Mouse (Mus musculus) forebrain, embryonic 10.5 days (tissue): Measurements from ENCODE around the gene Mxd3. TPM values are rescaled to one million over a fixed set of nuclear protein-coding genes. Genes with fewer than 3 reads are reported as not detected.

Experiments used
- DNase-seq: peaks from one replicate; pipeline ENCODE4 v3.0.0-alpha.2; 2017; ENCODE audit warnings: low spot score; ENCODE audit errors: extremely low spot score
- H3K27ac ChIP-seq: fragments of 300-500 bp; sonication (generic); 2 replicates; pipeline ENCODE4 v1.5.1; 2016; ENCODE audit warnings: mild to moderate bottlenecking
- H3K27me3 ChIP-seq: fragments of 300-500 bp; sonication (generic); 2 replicates; pipeline ENCODE4 v1.6.1; 2016; ENCODE audit warnings: mild to moderate bottlenecking; ENCODE audit not compliant: poor library complexity, severe bottlenecking
- H3K36me3 ChIP-seq: fragments of 300-500 bp; sonication (generic); replicated peaks from 2 replicates; pipeline ENCODE4 v1.6.1; 2016; ENCODE audit warnings: mild to moderate bottlenecking, moderate library complexity
- H3K4me1 ChIP-seq: fragments of 300-500 bp; sonication (generic); 2 replicates; pipeline ENCODE4 v1.6.1; 2016
- H3K4me3 ChIP-seq: fragments of 300-500 bp; sonication (generic); 2 replicates; pipeline ENCODE4 v1.5.1; 2016; ENCODE audit warnings: mild to moderate bottlenecking, moderate library complexity
- H3K9me3 ChIP-seq: fragments of 300-500 bp; sonication (generic); 2 replicates; pipeline ENCODE4 v1.6.1; 2016; ENCODE audit warnings: mild to moderate bottlenecking, moderate library complexity
- WGBS: fragments of 180-500 bp; shearing (Covaris S2); methylation state at CpG from one replicate; pipeline ENCODE4 v1.1.7; 2016; 5-methylcytosine and 5-hydroxymethylcytosine counted together
- polyA plus RNA-seq: library from polyadenylated mRNA; unstranded; fragments of >200 nt; fragmentation: Nextera tagmentation; extraction: Ambion mirVana; gene quantifications from 2 replicates; pipeline ENCODE4 v1.2.1, GENCODE M21; 2016

The Mxd3 gene
- polyA plus RNA-seq, 1 experiment from 2014 or later = 28.5 TPM

GRCm38 (mm10) chr13:55328171-55328570, 1.5 kb downstream of the Mxd3 start:
- Histone ChIP-seq H3K9me3 (no peaks in the 10 kb centered on the region), H3K36me3 (peaks cover 41% of the 10 kb centered on the region), H3K4me1 (peaks cover 53% of the 10 kb centered on the region), H3K27ac (0 out of 2 replicates have a peak overlapping the region, but pooled peaks have one; percentile 3), H3K27me3 (peaks cover 17% of the 10 kb centered on the region), H3K4me3 (peak overlapping the region; percentile 78)
- no peak for DNase-seq
- WGBS = 82% methylated on average over 6 of the region's 6 CpGs

- H3K4me3 ChIP-seq = peak overlapping the region; percentile 78; the same call in 1 of the 2 replicates
- peaks cover 17% of the 10 kb centered on the region for H3K27me3 ChIP-seq
- H3K4me1 ChIP-seq = peaks cover 58% of the 10 kb centered on the region
- no peaks in the 10 kb centered on the region for H3K9me3 ChIP-seq
- H3K27ac ChIP-seq = 0 out of 2 replicates have a peak overlapping the region, but pooled peaks have one; percentile 3
- peak; percentile 86 for DNase-seq
- 41% methylated on average over 8 of the region's 8 CpGs for WGBS
- H3K36me3 ChIP-seq = peaks cover 46% of the 10 kb centered on the region
Measured at GRCm38 (mm10) chr13:55327633-55328032, 2.0 kb downstream of the Mxd3 start.

GRCm38 (mm10) chr13:55327169-55327568, 2.5 kb downstream of the Mxd3 start:
- Histone ChIP-seq H3K36me3 (peaks cover 47% of the 10 kb centered on the region), H3K4me1 (peaks cover 61% of the 10 kb centered on the region), H3K27ac (no peak overlapping the region), H3K4me3 (peak overlapping the region; percentile 78; the same call in 1 of the 2 replicates), H3K9me3 (no peaks in the 10 kb centered on the region), H3K27me3 (peaks cover 17% of the 10 kb centered on the region)
- DNase-seq = no peak
- 62% methylated on average over 4 of the region's 4 CpGs for WGBS

- peaks cover 63% of the 10 kb centered on the region for H3K4me1 ChIP-seq
- peaks cover 48% of the 10 kb centered on the region for H3K36me3 ChIP-seq
- 85% methylated on average over 11 of the region's 11 CpGs for WGBS
- no peaks in the 10 kb centered on the region for H3K9me3 ChIP-seq
- DNase-seq = no peak
- H3K27ac ChIP-seq = no peak overlapping the region
- peak overlapping the region; percentile 1; the same call in 1 of the 2 replicates for H3K4me3 ChIP-seq
- H3K27me3 ChIP-seq = peaks cover 9% of the 10 kb centered on the region
Measured at GRCm38 (mm10) chr13:55325596-55325995, 4.0 kb downstream of the Mxd3 start.

- 2% methylated on average over 31 of the region's 31 CpGs for WGBS
- no peaks in the 10 kb centered on the region for H3K27me3 ChIP-seq
- DNase-seq = peak; percentile 44
- peak overlapping the region; percentile 95 for H3K27ac ChIP-seq
- peaks cover 38% of the 10 kb centered on the region for H3K4me1 ChIP-seq
- H3K36me3 ChIP-seq = peaks cover 81% of the 10 kb centered on the region
- H3K9me3 ChIP-seq = no peaks in the 10 kb centered on the region
- peak overlapping the region; percentile 93 for H3K4me3 ChIP-seq
Measured at GRCm38 (mm10) chr13:55322130-55322825, 7.3 kb downstream of the Mxd3 start.

- WGBS = under 1% methylated on average over 73 of the region's 73 CpGs
- Histone ChIP-seq H3K27ac (peak within 1 kb of the TSS; percentile 95), H3K9me3 (no peaks in the 10 kb centered on the region), H3K4me1 (peaks cover 36% of the 10 kb centered on the region), H3K4me3 (peak within 1 kb of the TSS; percentile 93), H3K36me3 (peaks cover 82% of the 10 kb centered on the region), H3K27me3 (no peaks in the 10 kb centered on the region)
- peak; percentile 87 for DNase-seq
Measured at GRCm38 (mm10) chr13:55321434-55322129, 8.0 kb downstream of the Mxd3 start, which contains the start of gene Rab24. Gene Rab24 (minus strand): TSS chr13:55321946.

- Histone ChIP-seq H3K36me3 (peaks cover 82% of the 10 kb centered on the region), H3K4me1 (peaks cover 36% of the 10 kb centered on the region), H3K27me3 (no peaks in the 10 kb centered on the region), H3K4me3 (peak within 1 kb of the TSS; percentile 93), H3K27ac (peak within 1 kb of the TSS; percentile 95), H3K9me3 (no peaks in the 10 kb centered on the region)
- WGBS = 88% methylated on average over 4 of the region's 4 CpGs
- DNase-seq = no peak
Measured at GRCm38 (mm10) chr13:55319931-55320533, 9.6 kb downstream of the Mxd3 start, which contains the start of gene Prelid1. Gene Prelid1 (plus strand): TSS chr13:55320500.

- whole genome bisulfite sequencing = 85% methylated on average over 3 of the region's 3 CpGs
- H3K27me3 ChIP-seq = no peaks in the 10 kb centered on the region
- DNase-seq = no peak
- peaks cover 29% of the 10 kb centered on the region for H3K4me1 ChIP-seq
- H3K36me3 ChIP-seq = peaks cover 82% of the 10 kb centered on the region
- no peak overlapping the region for H3K27ac ChIP-seq
- no peak overlapping the region for H3K4me3 ChIP-seq
- H3K9me3 ChIP-seq = no peaks in the 10 kb centered on the region
Measured at GRCm38 (mm10) chr13:55318351-55318750, 11.3 kb downstream of the Mxd3 start.

GRCm38 (mm10) chr13:55314891-55315412, 14.7 kb downstream of the Mxd3 start:
- H3K27ac ChIP-seq = no peak overlapping the region
- no peak for DNase-seq
- H3K4me1 ChIP-seq = peaks cover 2% of the 10 kb centered on the region; the same call in 1 of the 2 replicates
- H3K4me3 ChIP-seq = no peak overlapping the region
- 86% methylated on average over 2 of the region's 2 CpGs for WGBS
- peaks cover 100% of the 10 kb centered on the region for H3K36me3 ChIP-seq
- no peaks in the 10 kb centered on the region for H3K9me3 ChIP-seq
- no peaks in the 10 kb centered on the region for H3K27me3 ChIP-seq

GRCm38 (mm10) chr13:55313051-55313450, 16.6 kb downstream of the Mxd3 start:
- 93% methylated on average over 9 of the region's 9 CpGs for WGBS
- H3K27ac ChIP-seq = no peak overlapping the region
- H3K9me3 ChIP-seq = no peaks in the 10 kb centered on the region
- no peak overlapping the region for H3K4me3 ChIP-seq
- peaks cover 100% of the 10 kb centered on the region for H3K36me3 ChIP-seq
- no peaks in the 10 kb centered on the region for H3K27me3 ChIP-seq
- DNase-seq = no peak
- H3K4me1 ChIP-seq = no peaks in the 10 kb centered on the region

GRCm38 (mm10) chr13:55312028-55312630, 17.5 kb downstream of the Mxd3 start:
- Histone ChIP-seq H3K27ac (no peak overlapping the region), H3K9me3 (no peaks in the 10 kb centered on the region), H3K4me1 (no peaks in the 10 kb centered on the region), H3K36me3 (peaks cover 100% of the 10 kb centered on the region), H3K27me3 (no peaks in the 10 kb centered on the region), H3K4me3 (no peak overlapping the region)
- WGBS = 92% methylated on average over 8 of the region's 8 CpGs
- DNase-seq = no peak

- H3K4me1 ChIP-seq = no peaks in the 10 kb centered on the region
- no peaks in the 10 kb centered on the region for H3K27me3 ChIP-seq
- H3K27ac ChIP-seq = no peak overlapping the region
- DNase-seq = no peak
- H3K36me3 ChIP-seq = peaks cover 100% of the 10 kb centered on the region
- no peak overlapping the region for H3K4me3 ChIP-seq
- no peaks in the 10 kb centered on the region for H3K9me3 ChIP-seq
- 95% methylated on average over 5 of the region's 5 CpGs for WGBS
Measured at GRCm38 (mm10) chr13:55300913-55301312, 28.7 kb downstream of the Mxd3 start.
